Mouse (Mus musculus): ENCODE measurements around the gene Myh11. TPM values are rescaled to one million over a fixed set of nuclear protein-coding genes. Genes with fewer than 3 reads are reported as not detected.

Myh11 gene
- polyA plus RNA-seq, 1 experiment from 2014 or later, result 0.17 TPM

GRCm38 (mm10) chr16:14262410-14262809, 28.8 kb downstream of the Myh11 start:
- Histone ChIP-seq H3K36me3 (replicated peaks) (no peaks in the 10 kb centered on the region), H3K4me3 (no peak overlapping the region), H3K9me3 (no peaks in the 10 kb centered on the region), H3K27ac (replicated peaks) (no peak overlapping the region), H3K4me1 (no peaks in the 10 kb centered on the region), H3K27me3 (replicated peaks; ENCODE audit: low read depth, poor library complexity, severe bottlenecking) (no peaks in the 10 kb centered on the region)
- DNase-seq (ENCODE audit: low spot score), result no peak
- WGBS, result 85% methylated on average over 1 of the region's 1 CpGs

GRCm38 (mm10) chr16:14258856-14259255, 32.3 kb downstream of the Myh11 start:
- WGBS, result 56% methylated on average over 2 of the region's 2 CpGs
- Histone ChIP-seq H3K27ac (replicated peaks) (no peak overlapping the region), H3K27me3 (replicated peaks; ENCODE audit: low read depth, poor library complexity, severe bottlenecking) (no peaks in the 10 kb centered on the region), H3K4me1 (no peaks in the 10 kb centered on the region), H3K36me3 (replicated peaks) (no peaks in the 10 kb centered on the region), H3K9me3 (no peaks in the 10 kb centered on the region), H3K4me3 (no peak overlapping the region)
- DNase-seq (ENCODE audit: low spot score), result no peak

GRCm38 (mm10) chr16:14253586-14253985, 37.6 kb downstream of the Myh11 start:
- WGBS, result 85% methylated on average over 3 of the region's 3 CpGs
- Histone ChIP-seq H3K27me3 (replicated peaks; ENCODE audit: low read depth, poor library complexity, severe bottlenecking) (no peaks in the 10 kb centered on the region), H3K36me3 (replicated peaks) (no peaks in the 10 kb centered on the region), H3K27ac (replicated peaks) (no peak overlapping the region), H3K4me3 (no peak overlapping the region), H3K9me3 (no peaks in the 10 kb centered on the region), H3K4me1 (no peaks in the 10 kb centered on the region)
- no peak for DNase-seq (ENCODE audit: low spot score)

- Histone ChIP-seq H3K4me1 (no peaks in the 10 kb centered on the region), H3K4me3 (no peak overlapping the region), H3K27ac (replicated peaks) (no peak overlapping the region), H3K36me3 (replicated peaks) (no peaks in the 10 kb centered on the region), H3K9me3 (no peaks in the 10 kb centered on the region), H3K27me3 (replicated peaks; ENCODE audit: low read depth, poor library complexity, severe bottlenecking) (no peaks in the 10 kb centered on the region)
- 84% methylated on average over 4 of the region's 4 CpGs for WGBS
- no peak for DNase-seq (ENCODE audit: low spot score)
Observed at GRCm38 (mm10) chr16:14252877-14253276, 38.3 kb downstream of the Myh11 start.

GRCm38 (mm10) chr16:14249913-14250312, 41.3 kb downstream of the Myh11 start:
- 71% methylated on average over 1 of the region's 1 CpGs for WGBS
- H3K4me1 ChIP-seq, result no peaks in the 10 kb centered on the region
- H3K9me3 ChIP-seq, result no peaks in the 10 kb centered on the region
- no peaks in the 10 kb centered on the region for H3K27me3 ChIP-seq (replicated peaks; ENCODE audit: low read depth, poor library complexity, severe bottlenecking)
- DNase-seq (ENCODE audit: low spot score), result no peak
- H3K36me3 ChIP-seq (replicated peaks), result no peaks in the 10 kb centered on the region
- H3K4me3 ChIP-seq, result no peak overlapping the region
- no peak overlapping the region for H3K27ac ChIP-seq (replicated peaks)

GRCm38 (mm10) chr16:14242553-14242952, 48.6 kb downstream of the Myh11 start:
- Histone ChIP-seq H3K36me3 (replicated peaks) (no peaks in the 10 kb centered on the region), H3K4me3 (no peak overlapping the region), H3K9me3 (no peaks in the 10 kb centered on the region), H3K27ac (replicated peaks) (no peak overlapping the region), H3K27me3 (replicated peaks; ENCODE audit: low read depth, poor library complexity, severe bottlenecking) (no peaks in the 10 kb centered on the region), H3K4me1 (no peaks in the 10 kb centered on the region)
- DNase-seq (ENCODE audit: low spot score), result peak; percentile 30
- WGBS, result 28% methylated on average over 2 of the region's 2 CpGs

GRCm38 (mm10) chr16:14242059-14242458, 49.1 kb downstream of the Myh11 start:
- no peaks in the 10 kb centered on the region for H3K36me3 ChIP-seq (replicated peaks)
- H3K9me3 ChIP-seq, result no peaks in the 10 kb centered on the region
- no peak for DNase-seq (ENCODE audit: low spot score)
- WGBS, result 80% methylated on average over 3 of the region's 3 CpGs
- no peaks in the 10 kb centered on the region for H3K27me3 ChIP-seq (replicated peaks; ENCODE audit: low read depth, poor library complexity, severe bottlenecking)
- no peak overlapping the region for H3K27ac ChIP-seq (replicated peaks)
- no peak overlapping the region for H3K4me3 ChIP-seq
- no peaks in the 10 kb centered on the region for H3K4me1 ChIP-seq

GRCm38 (mm10) chr16:14237100-14237723, 54.0 kb downstream of the Myh11 start:
- Histone ChIP-seq H3K4me3 (no peak overlapping the region), H3K36me3 (replicated peaks) (no peaks in the 10 kb centered on the region), H3K4me1 (no peaks in the 10 kb centered on the region), H3K27me3 (replicated peaks; ENCODE audit: low read depth, poor library complexity, severe bottlenecking) (no peaks in the 10 kb centered on the region), H3K9me3 (no peaks in the 10 kb centered on the region), H3K27ac (replicated peaks) (no peak overlapping the region)
- peak; percentile 81 for DNase-seq (ENCODE audit: low spot score)
- 33% methylated on average over 6 of the region's 6 CpGs for WGBS

- H3K4me1 ChIP-seq, result no peaks in the 10 kb centered on the region
- no peak for DNase-seq (ENCODE audit: low spot score)
- 89% methylated on average over 3 of the region's 3 CpGs for WGBS
Observed at GRCm38 (mm10) chr16:14215156-14215555, 76.0 kb downstream of the Myh11 start.

GRCm38 (mm10) chr16:14198798-14199197, 92.4 kb downstream of the Myh11 start:
- H3K27ac ChIP-seq (replicated peaks), result no peak overlapping the region
- WGBS, result 73% methylated on average over 4 of the region's 4 CpGs
- no peak overlapping the region for H3K4me3 ChIP-seq
- no peaks in the 10 kb centered on the region for H3K27me3 ChIP-seq (replicated peaks; ENCODE audit: low read depth, poor library complexity, severe bottlenecking)
- 0 out of 2 replicates have a peak, but pooled peaks cover 5% of the 10 kb centered on the region for H3K36me3 ChIP-seq (replicated peaks)
- no peaks in the 10 kb centered on the region for H3K9me3 ChIP-seq
- no peak for DNase-seq (ENCODE audit: low spot score)
- H3K4me1 ChIP-seq, result no peaks in the 10 kb centered on the region

More at GRCm38 (mm10) chr16:14215156-14215555, 76.0 kb downstream of the Myh11 start:
- Histone ChIP-seq H3K9me3 (no peaks in the 10 kb centered on the region), H3K4me3 (no peak overlapping the region), H3K27ac (replicated peaks) (no peak overlapping the region), H3K36me3 (replicated peaks) (no peaks in the 10 kb centered on the region), H3K27me3 (replicated peaks; ENCODE audit: low read depth, poor library complexity, severe bottlenecking) (no peaks in the 10 kb centered on the region)

GRCm38 (mm10) chr16:14195427-14195826, 95.7 kb downstream of the Myh11 start:
- 34% methylated on average over 1 of the region's 1 CpGs for WGBS

GRCm38 (mm10) chr16:14194164-14194950, 96.8 kb downstream of the Myh11 start:
- Histone ChIP-seq H3K27me3 (replicated peaks; ENCODE audit: low read depth, poor library complexity, severe bottlenecking) (no peaks in the 10 kb centered on the region), H3K4me1 (no peaks in the 10 kb centered on the region), H3K4me3 (no peak overlapping the region), H3K9me3 (no peaks in the 10 kb centered on the region), H3K27ac (replicated peaks) (no peak overlapping the region), H3K36me3 (replicated peaks) (peaks cover 48% of the 10 kb centered on the region)
- no peak for DNase-seq (ENCODE audit: low spot score)
- 75% methylated on average over 9 of the region's 9 CpGs for WGBS

More at GRCm38 (mm10) chr16:14195427-14195826, 95.7 kb downstream of the Myh11 start:
- Histone ChIP-seq H3K4me3 (no peak overlapping the region), H3K9me3 (no peaks in the 10 kb centered on the region), H3K36me3 (replicated peaks) (peaks cover 38% of the 10 kb centered on the region), H3K27me3 (replicated peaks; ENCODE audit: low read depth, poor library complexity, severe bottlenecking) (no peaks in the 10 kb centered on the region), H3K27ac (replicated peaks) (no peak overlapping the region), H3K4me1 (no peaks in the 10 kb centered on the region)
- DNase-seq (ENCODE audit: low spot score), result peak; percentile 38

- Histone ChIP-seq H3K9me3 (no peaks in the 10 kb centered on the region), H3K27me3 (replicated peaks; ENCODE audit: low read depth, poor library complexity, severe bottlenecking) (no peaks in the 10 kb centered on the region), H3K36me3 (replicated peaks) (peaks cover 100% of the 10 kb centered on the region), H3K4me1 (no peaks in the 10 kb centered on the region), H3K4me3 (no peak overlapping the region), H3K27ac (replicated peaks) (no peak overlapping the region)
- WGBS, result 94% methylated on average over 5 of the region's 5 CpGs
- no peak for DNase-seq (ENCODE audit: low spot score)
Observed at GRCm38 (mm10) chr16:14185516-14185915, 105.7 kb downstream of the Myh11 start.
